Mouse (Mus musculus): ENCODE data around the gene Med18.

DNA sequence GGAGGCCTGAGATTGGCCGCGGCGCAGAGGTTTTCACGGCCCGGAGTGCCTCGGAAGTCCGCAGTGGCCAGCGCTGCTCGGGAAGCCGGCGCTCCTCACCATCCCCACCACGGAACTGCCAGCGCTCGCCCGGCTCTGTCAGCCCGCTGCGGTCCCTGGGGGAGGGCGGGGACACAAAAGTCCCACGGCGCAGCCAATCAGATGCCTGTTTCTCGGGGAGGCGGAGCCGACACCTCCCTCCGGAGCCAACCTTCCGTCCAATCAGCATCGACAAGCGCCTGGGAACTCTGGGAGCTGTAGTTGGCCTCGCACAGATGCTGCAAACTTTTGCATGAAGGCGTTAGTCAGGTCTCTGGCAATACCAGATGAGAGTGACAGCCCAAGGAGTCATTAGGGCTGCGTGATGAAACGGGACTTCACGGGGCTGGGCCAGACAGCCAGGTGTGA is 46.7 kb upstream of the Med18 start, which contains the start of gene Sesn2:
- peak; percentile 80; the same call in 1 of the 2 replicates for TF ChIP-seq POLR2A (IDR thresholded peaks at IDR 0.05; ENCODE audit: borderline replicate concordance, low read depth, low read length)
- no peak for TF ChIP-seq CTCF (IDR thresholded peaks at IDR 0.05; ENCODE audit: low read depth, low read length)
